Mouse (Mus musculus) left cerebral cortex, postnatal 25 days (tissue): ENCODE data around the gene Nox4. TPM values are rescaled to one million over a fixed set of nuclear protein-coding genes. Genes with fewer than 3 reads are reported as not detected.
"Not testable (repeated sequence)": the region's sequence is repeated elsewhere in the genome, so short reads cannot be mapped to it uniquely, and the experiment has no call there.

ENCODE experiments used
- DNase-seq, 2 experiments: peaks; one replicate each; pipeline ENCODE4 v3.0.0; 2022; ENCODE audit warnings: low spot score in 2 of 2, mixed read lengths in 1 of 2
- intact Hi-C: fragments of 180-260 bp; cut with DNase I; formaldehyde crosslinking; loops from one replicate; pipeline ENCODE4 v1.15.1; 2025
- total RNA-seq, 2 experiments: library from RNA; stranded (reverse); gene quantifications; 2 replicates each; pipeline ENCODE4 v1.2.3; 2021

The Nox4 gene
- total RNA-seq, 2 experiments from 2014 or later: 0.21 TPM; not detected in 1

- DNase-seq: no peak
- intact Hi-C loops: no loop called here
Measured at GRCm38 (mm10) chr7:87369131-87369530, 123.2 kb downstream of the Nox4 start.

DNA sequence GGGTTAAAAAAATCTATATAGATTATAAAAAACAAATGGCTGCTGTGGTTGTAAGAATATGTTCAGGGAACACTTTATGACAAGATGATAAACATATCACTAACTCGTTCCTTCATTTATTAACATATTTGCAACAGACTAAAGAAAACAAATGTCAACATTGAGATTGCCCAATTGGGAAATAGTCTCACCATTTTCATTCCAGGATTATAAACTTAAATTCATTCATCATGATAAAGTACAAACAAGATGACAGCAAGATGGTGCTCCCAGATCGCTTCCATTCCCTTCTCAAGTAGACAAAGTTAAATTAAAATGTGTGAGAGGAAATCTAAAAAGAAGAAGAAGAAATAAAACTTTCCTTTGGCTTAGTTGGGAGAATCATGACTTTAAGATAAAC lies 124.9 kb downstream of the Nox4 start:
- no peak for DNase-seq
- intact Hi-C loops: no loop called here

DNA sequence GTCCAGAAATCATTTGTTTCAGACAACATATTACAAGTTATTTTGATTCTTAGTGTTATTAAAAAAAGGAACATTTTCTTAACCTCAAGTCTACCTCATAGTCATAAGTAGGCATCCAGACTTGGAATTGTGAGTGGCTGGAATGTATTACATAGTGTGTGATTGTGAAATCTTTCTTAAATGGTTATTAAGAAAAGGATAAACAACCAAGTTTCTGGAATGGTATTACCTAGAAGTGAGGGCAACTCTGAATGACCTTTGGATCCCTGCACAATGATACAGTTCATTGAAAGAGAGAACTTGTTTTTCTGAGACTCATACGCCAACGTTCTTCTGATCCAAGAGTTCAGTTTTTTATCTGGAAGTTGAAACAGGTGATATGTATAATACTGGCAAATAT lies 125.4 kb downstream of the Nox4 start:
- intact Hi-C loops: no loop called here
- DNase-seq: no peak

GRCm38 (mm10) chr7:87374322-87374721 lies 128.4 kb downstream of the Nox4 start:
- no peak for DNase-seq
- intact Hi-C loops: no loop called here

DNA sequence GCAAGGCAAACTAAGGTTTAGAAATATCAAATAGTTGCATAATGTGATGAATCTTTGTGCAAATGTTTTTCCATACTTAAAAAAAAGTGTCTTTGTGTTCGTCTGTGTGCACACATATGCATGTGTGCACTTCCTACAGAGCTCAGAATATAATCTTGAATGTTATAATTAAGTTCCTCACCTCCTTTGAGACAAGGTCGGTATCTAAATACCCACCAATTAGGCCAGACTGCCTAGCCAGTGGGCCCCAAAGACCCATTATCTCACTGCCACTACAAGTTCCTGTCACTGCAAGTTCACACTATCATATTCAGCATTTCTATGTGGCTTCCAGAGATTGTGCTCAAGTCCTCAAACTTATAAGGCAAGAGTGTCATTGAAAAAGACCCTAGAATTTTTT lies 129.0 kb downstream of the Nox4 start:
- no peak for DNase-seq
- intact Hi-C loops: no loop called here

GRCm38 (mm10) chr7:87397023-87397422 lies 151.1 kb downstream of the Nox4 start:
- no peak for DNase-seq
- intact Hi-C loops: no loop called here

- intact Hi-C loops, DNase-seq: not testable (repeated sequence)
Measured at GRCm38 (mm10) chr7:87411373-87411772, 165.5 kb downstream of the Nox4 start.

- intact Hi-C loops: no loop called here
- no peak for DNase-seq
Measured at GRCm38 (mm10) chr7:87413271-87413670, 167.4 kb downstream of the Nox4 start.

Other genes starting within 250 kb of the Nox4 start
- gene Vmn2r79, start 250.0 kb upstream of the Nox4 start, total RNA-seq: under 1 TPM in 1 of 2 experiments, not detected in 1; 0.02 TPM
- not detected for gene Tyr, start 247.4 kb downstream of the Nox4 start, total RNA-seq